Mouse (Mus musculus) hindbrain, embryonic 14.5 days (tissue): ENCODE measurements around the gene Dctpp1. TPM values are rescaled to one million over a fixed set of nuclear protein-coding genes. Genes with fewer than 3 reads are reported as not detected.

Source experiments
- ATAC-seq: fragments of 200-750 bp; cut with Nextera tagmentation; 2 replicates; pipeline ENCODE4 v1.8.0; 2017; ENCODE audit warnings: moderate number of reproducible peaks, mild to moderate bottlenecking, moderate TSS enrichment, moderate library complexity; ENCODE audit not compliant: low FRiP score
- DNase-seq: peaks from one replicate; pipeline ENCODE4 v3.0.0-alpha.2; 2015; ENCODE audit warnings: low spot score
- H3K27ac ChIP-seq: fragments of 300-500 bp; sonication (generic); 2 replicates; pipeline ENCODE4 v1.5.1; 2014; ENCODE audit warnings: mild to moderate bottlenecking, moderate library complexity
- H3K27me3 ChIP-seq: fragments of 300-500 bp; sonication (generic); 2 replicates; pipeline ENCODE4 v1.6.1; 2014; ENCODE audit warnings: mild to moderate bottlenecking, low read length, mixed read lengths; ENCODE audit not compliant: control insufficient read depth, insufficient read depth
- H3K36me3 ChIP-seq: fragments of 300-500 bp; sonication (generic); replicated peaks from 2 replicates; pipeline ENCODE4 v1.6.1; 2014; ENCODE audit not compliant: control insufficient read depth, insufficient read depth
- H3K4me1 ChIP-seq: fragments of 300-500 bp; sonication (generic); replicated peaks from 2 replicates; pipeline ENCODE4 v1.6.1; 2014; ENCODE audit warnings: antibody characterized with exemption, low read length, mixed read lengths; ENCODE audit not compliant: control insufficient read depth, insufficient read depth
- H3K4me2 ChIP-seq: fragments of 300-500 bp; sonication (generic); replicated peaks from 2 replicates; pipeline ENCODE4 v1.6.1; 2014; ENCODE audit warnings: mild to moderate bottlenecking, moderate library complexity
- H3K4me3 ChIP-seq: fragments of 300-500 bp; sonication (generic); replicated peaks from 2 replicates; pipeline ENCODE4 v1.5.1; 2014; ENCODE audit warnings: mild to moderate bottlenecking, low read length
- H3K9ac ChIP-seq: fragments of 300-500 bp; sonication (generic); 2 replicates; pipeline ENCODE4 v1.6.1; 2014
- H3K9me3 ChIP-seq: fragments of 300-500 bp; sonication (generic); 2 replicates; pipeline ENCODE4 v1.6.1; 2016; ENCODE audit warnings: low read length; ENCODE audit not compliant: control insufficient read depth
- WGBS: fragments of 180-500 bp; shearing (Covaris S2); extraction: QIAGEN DNeasy Blood & Tissue Kit; methylation state at CpG from one replicate; pipeline ENCODE4 v1.1.7; 2014; 5-methylcytosine and 5-hydroxymethylcytosine counted together
- polyA plus RNA-seq: library from polyadenylated mRNA; unstranded; fragments of >200 nt; fragmentation: Nextera tagmentation; extraction: Ambion mirVana; gene quantifications from 2 replicates; pipeline ENCODE4 v1.2.1, GENCODE M21; 2014

Gene Dctpp1
- polyA plus RNA-seq, 1 experiment from 2014 or later, result 126 TPM

DNA sequence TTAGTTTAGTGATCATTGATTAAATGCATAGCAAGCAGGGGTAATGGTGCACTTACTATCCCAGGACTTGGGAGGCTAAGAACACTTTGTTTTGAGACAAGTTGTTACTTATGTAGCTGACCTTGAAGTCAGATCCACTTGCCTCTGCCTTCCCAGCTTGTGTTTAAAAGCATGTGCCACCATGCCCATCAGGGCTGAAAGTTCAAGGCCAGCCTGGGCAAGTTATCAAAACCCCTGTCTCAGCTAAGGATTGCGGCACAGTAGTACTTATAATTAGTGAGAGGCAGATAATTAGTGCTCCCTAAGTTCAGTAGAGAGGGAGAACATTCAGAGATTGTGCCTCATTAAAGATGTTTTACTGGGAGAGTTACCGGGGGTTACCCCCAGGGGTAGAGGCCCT is 25.7 kb downstream of the Dctpp1 start:
- peaks cover 51% of the 10 kb centered on the region for H3K36me3 ChIP-seq
- H3K4me3 ChIP-seq, result no peak overlapping the region
- H3K27ac ChIP-seq, result no peak overlapping the region
- no peak for DNase-seq
- H3K27me3 ChIP-seq, result no peaks in the 10 kb centered on the region
- H3K4me1 ChIP-seq, result peaks cover 33% of the 10 kb centered on the region
- no peak overlapping the region for H3K9ac ChIP-seq
- H3K9me3 ChIP-seq, result no peaks in the 10 kb centered on the region
- no peak for ATAC-seq
- peak overlapping the region; percentile 60 for H3K4me2 ChIP-seq
- 97% methylated on average over 2 of the region's 2 CpGs for WGBS

DNA sequence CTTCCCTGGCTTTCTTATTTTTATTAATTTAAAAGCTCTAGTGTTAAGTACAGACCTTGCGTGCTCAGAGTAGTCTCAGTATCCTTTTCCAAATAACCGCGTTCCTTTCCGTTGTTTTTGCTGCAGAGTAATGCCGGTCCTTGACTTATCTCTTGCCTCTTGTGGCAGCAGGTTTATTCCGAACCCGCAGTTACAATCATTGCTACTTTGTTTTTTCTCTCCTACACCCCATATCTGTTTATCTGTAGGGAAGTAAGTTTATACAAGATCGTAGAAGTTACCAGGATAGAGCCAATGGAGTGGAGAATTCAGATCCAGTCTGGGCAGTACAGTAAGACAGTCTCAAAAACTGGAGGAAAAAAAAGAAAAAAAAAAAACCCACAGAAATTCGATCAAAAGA is 26.7 kb downstream of the Dctpp1 start:
- H3K36me3 ChIP-seq, result peaks cover 42% of the 10 kb centered on the region

DNA sequence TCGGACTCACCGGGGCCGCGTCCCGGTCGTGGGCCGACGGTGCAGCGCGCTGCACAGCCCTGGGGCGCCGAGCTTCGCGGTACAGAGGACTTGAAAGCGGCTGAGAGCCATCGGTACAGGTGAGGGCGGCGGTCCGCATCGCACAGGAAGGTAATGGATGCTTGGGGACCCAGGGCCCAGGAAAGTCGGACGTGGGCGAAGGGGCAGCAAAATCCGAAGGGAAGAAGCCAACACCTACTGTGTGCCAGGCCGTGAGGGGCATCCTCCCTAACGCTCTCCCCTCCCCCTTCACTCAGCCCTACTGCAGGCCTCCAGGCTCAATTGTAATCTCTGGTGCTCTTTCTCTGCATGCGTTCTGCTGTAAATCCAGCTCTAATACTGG is 27.1 kb downstream of the Dctpp1 start:
- Histone ChIP-seq H3K27me3 (no peaks in the 10 kb centered on the region), H3K36me3 (peaks cover 38% of the 10 kb centered on the region), H3K9me3 (no peaks in the 10 kb centered on the region), H3K4me1 (peaks cover 33% of the 10 kb centered on the region), H3K4me2 (peak overlapping the region; percentile 60), H3K27ac (peak overlapping the region; percentile 98), H3K4me3 (peak overlapping the region; percentile 83), H3K9ac (peak overlapping the region; percentile 96)
- under 1% methylated on average over 26 of the region's 27 CpGs for WGBS
- no peak for DNase-seq
- peak; percentile 12 for ATAC-seq

More for the DNA sequence above, 26.7 kb downstream of the Dctpp1 start:
- H3K9ac ChIP-seq, result peak overlapping the region; percentile 96
- no peaks in the 10 kb centered on the region for H3K9me3 ChIP-seq
- ATAC-seq, result no peak
- H3K4me3 ChIP-seq, result peak overlapping the region; percentile 83
- H3K4me2 ChIP-seq, result peak overlapping the region; percentile 60
- H3K4me1 ChIP-seq, result peaks cover 33% of the 10 kb centered on the region
- H3K27ac ChIP-seq, result peak overlapping the region; percentile 98
- no peak for DNase-seq
- 6% methylated on average over 9 of the region's 9 CpGs for WGBS
- no peaks in the 10 kb centered on the region for H3K27me3 ChIP-seq

DNA sequence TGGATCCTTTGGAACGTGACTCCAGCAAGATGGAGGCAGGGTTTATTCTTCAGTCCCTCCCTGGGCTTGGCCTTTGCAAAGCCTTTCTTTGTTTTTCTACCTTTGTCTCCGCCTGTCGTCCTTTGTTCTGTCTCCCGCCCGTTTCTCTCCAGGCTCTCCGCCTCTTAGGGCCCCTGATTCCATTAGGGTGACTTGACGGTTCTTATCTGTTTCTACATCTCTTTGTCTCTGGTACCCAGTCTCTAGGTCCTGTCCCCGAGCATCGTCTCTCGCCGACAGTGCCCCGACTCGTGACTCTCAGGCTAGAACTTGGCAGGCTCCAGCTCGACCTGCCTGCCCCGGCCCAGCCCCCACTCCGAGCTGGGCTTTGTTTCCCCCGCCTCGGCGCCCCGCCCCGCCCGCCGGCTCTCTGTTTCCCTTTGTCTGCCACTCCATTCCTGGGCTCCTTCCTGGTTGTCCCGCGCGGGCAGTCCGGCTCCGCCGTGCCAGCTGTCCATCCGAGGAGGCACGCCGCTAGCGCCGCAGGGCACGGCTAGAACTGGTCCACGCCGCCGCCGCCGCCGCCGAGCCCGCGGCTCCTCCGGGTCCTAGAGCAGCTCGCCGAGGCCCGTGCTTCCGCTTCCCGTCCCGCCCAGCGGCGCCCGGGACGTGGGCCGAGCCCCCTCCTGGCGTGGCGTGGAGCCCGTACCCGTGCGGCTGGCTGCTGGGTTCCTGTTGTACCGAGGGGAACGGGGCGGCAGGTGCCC is 27.7 kb downstream of the Dctpp1 start, which contains the start of the genes Zfp553 and Sept1:
TSS of gene Zfp553 (plus strand) at position 440 of the 746 bp plus-strand sequence.
TSS of gene Sept1 (minus strand) at position 509 of the 746 bp plus-strand sequence.
- WGBS, result under 1% methylated on average over 64 of the region's 64 CpGs
- Histone ChIP-seq H3K9me3 (no peaks in the 10 kb centered on the region), H3K27ac (peak within 1 kb of the TSS; percentile 98), H3K27me3 (no peaks in the 10 kb centered on the region), H3K9ac (peak within 1 kb of the TSS; percentile 96), H3K4me3 (peak within 1 kb of the TSS; percentile 83), H3K4me1 (peaks cover 33% of the 10 kb centered on the region), H3K4me2 (peak within 1 kb of the TSS; percentile 60), H3K36me3 (peaks cover 32% of the 10 kb centered on the region)
- peak; percentile 91 for ATAC-seq
- peak; percentile 86 for DNase-seq

DNA sequence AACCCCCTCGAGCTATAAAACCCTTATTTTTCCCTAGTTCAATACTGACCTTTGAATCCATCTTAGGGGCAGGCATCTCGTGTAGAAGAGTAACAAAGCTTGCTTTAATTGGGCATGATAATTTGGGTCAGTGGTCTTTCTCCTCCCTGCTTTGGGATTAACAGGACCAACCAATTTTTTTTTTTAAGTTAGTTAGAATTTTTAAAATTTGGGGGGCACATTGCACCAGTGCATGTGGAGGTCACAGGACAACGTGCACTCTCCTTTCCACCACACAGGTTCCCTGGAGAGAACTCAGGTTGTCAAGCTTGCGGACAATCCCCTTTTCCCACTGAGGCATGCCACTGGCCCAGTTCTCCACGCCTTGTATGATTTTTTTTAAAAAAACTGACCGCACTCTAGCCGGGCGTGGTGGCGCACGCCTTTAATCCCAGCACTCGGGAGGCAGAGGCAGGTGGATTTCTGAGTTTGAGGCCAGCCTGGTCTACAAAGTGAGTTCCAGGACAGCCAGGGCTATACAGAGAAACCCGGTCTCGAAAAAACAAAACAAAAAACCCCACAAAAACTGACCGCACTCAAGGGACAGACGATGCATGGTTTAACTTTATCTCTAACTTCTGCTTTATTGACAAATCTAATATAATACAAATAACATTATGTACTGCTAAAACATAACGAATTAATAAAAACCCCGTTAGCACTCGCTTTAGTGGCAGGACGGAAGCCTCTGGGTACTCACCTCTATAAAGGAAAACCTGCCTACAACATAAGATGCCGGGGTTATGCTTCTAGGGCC is 28.5 kb downstream of the Dctpp1 start:
- peaks cover 33% of the 10 kb centered on the region for H3K4me1 ChIP-seq
- no peaks in the 10 kb centered on the region for H3K27me3 ChIP-seq
- H3K9me3 ChIP-seq, result no peaks in the 10 kb centered on the region
- DNase-seq, result no peak
- peak overlapping the region; percentile 96 for H3K9ac ChIP-seq
- no peak for ATAC-seq
- peak overlapping the region; percentile 83 for H3K4me3 ChIP-seq
- peak overlapping the region; percentile 98 for H3K27ac ChIP-seq
- H3K36me3 ChIP-seq, result peaks cover 24% of the 10 kb centered on the region
- peak overlapping the region; percentile 60 for H3K4me2 ChIP-seq
- 4% methylated on average over 20 of the region's 20 CpGs for WGBS

DNA sequence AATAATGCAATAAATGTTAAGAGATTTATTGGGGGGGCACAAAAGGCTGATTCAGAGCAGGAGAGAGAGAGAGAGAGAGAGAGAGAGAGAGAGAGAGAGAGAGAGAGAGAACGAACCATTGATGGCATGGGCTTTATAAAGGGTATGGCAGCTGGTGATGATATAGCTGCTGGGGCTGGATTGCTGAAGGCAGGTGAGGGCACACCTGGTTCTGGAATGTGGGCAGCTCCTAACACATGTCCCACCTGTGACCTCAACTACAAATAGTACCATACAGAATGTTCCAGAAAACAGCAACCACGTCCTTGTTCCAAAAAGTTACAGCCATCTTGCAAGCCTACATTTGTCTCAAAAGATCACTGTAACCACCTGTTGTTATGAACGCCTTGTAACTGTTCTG is 29.1 kb downstream of the Dctpp1 start:
- 63% methylated on average over 3 of the region's 3 CpGs for WGBS
- Histone ChIP-seq H3K27ac (no peak overlapping the region), H3K4me1 (peaks cover 33% of the 10 kb centered on the region), H3K4me3 (peak overlapping the region; percentile 83), H3K9me3 (no peaks in the 10 kb centered on the region), H3K27me3 (no peaks in the 10 kb centered on the region), H3K36me3 (peaks cover 18% of the 10 kb centered on the region), H3K4me2 (peak overlapping the region; percentile 60), H3K9ac (peak overlapping the region; percentile 96; the same call in 1 of the 2 replicates)
- ATAC-seq, result no peak
- DNase-seq, result no peak

DNA sequence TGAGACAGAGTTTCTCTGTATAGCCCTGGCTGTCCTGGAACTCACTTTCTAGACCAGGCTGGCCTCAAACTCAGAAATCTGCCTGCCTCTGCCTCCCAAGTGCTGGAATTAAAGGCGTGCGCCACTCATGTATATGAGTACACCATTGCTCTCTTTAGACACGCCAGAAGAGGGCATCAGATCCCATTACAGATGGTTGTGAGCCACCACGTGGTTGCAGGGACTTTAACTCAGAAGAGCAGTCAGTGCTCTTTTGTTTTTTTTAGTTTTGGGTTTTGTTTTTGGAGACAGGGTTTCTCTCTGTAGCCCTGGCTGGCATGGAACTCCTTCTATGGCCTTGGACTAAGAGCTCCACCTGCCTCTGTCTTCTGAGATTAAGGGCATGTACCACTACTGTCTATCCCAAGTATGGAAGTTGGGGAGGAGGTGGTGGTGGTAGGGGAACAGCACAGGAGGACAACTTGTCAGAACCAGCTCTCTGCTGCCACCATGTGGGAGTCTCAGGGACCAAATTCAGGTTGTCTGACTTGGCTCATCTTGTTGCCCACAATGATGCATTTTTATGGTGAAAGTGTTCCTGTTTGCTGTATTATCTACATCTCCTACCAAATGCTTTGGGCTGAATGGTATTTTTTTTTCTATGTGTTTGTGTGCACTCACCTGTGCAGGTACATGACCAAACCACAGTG is 31.8 kb downstream of the Dctpp1 start:
- no peak for ATAC-seq
- H3K4me1 ChIP-seq, result peaks cover 21% of the 10 kb centered on the region
- no peak overlapping the region for H3K4me2 ChIP-seq
- no peak overlapping the region for H3K9ac ChIP-seq
- H3K27ac ChIP-seq, result no peak overlapping the region
- H3K9me3 ChIP-seq, result no peaks in the 10 kb centered on the region
- DNase-seq, result peak; percentile 81
- H3K27me3 ChIP-seq, result no peaks in the 10 kb centered on the region
- no peak overlapping the region for H3K4me3 ChIP-seq
- 67% methylated on average over 4 of the region's 4 CpGs for WGBS
- no peaks in the 10 kb centered on the region for H3K36me3 ChIP-seq

DNA sequence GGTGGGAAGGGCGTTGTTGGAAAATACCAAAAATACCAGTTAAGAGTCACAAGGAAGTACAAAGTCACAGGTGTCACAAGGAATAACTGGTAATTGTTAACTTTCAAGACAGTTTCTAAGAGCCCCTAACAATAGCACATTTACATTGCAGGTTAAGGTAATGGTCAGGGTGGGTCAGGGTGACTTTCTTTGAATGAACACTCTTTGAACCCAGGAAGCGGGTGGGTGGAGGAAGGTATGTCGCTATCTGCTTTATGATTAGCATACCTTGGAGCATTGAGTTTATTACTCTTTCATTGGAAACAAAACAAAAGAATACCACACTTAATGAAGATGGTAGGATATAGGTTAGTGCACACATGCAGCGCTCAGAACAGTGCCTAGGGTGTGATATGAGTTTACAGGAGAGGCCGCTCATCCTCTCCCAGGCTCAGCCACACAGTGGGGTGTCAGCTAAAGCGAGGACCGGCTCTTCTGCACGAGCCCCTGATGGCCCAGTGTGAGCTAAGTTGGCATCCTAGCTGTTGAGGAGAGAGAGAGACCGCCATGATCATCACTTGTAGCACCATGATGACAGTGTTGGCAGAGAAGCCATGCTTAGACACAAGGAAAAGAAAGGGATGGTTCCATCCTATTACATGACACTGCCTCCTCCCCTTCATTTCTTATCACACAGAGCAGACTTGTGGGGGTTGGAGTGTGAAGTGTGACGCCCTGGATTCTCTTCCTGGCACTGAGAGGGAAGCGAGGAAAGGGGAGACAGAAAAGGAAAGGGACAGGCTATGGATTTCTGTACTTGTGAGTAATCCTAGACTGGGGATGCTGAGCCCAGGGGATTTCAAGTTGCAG is 35.1 kb downstream of the Dctpp1 start:
- 90% methylated on average over 11 of the region's 11 CpGs for WGBS
- Histone ChIP-seq H3K9ac (no peak overlapping the region), H3K36me3 (no peaks in the 10 kb centered on the region), H3K4me3 (no peak overlapping the region), H3K4me1 (peaks cover 5% of the 10 kb centered on the region), H3K27me3 (no peaks in the 10 kb centered on the region), H3K4me2 (no peak overlapping the region), H3K27ac (no peak overlapping the region), H3K9me3 (no peaks in the 10 kb centered on the region)
- DNase-seq (no peak), ATAC-seq (no peak)
